In genomic region chr14:51081035-51081434, GRCm38 (mm10) we compare ENCODE assay signal across 25 mouse cellular contexts. TPM values are rescaled to one million over a fixed set of nuclear protein-coding genes. Genes with fewer than 3 reads are reported as not detected.
"Had no signal": no experiment of that assay in that cellular context is flagged by ENCODE, and none has a peak within 500 bp of the region (broad histone marks: within the 10 kb centered on the region; RNA-seq: fewer than 3 reads in every experiment).

No protein-coding gene starts in this region.

- H3K27ac ChIP-seq: kidney, embryonic 15.5 days; liver, embryonic 14.5 days had no signal

- H3K4me2 ChIP-seq: kidney, embryonic 15.5 days; midbrain, embryonic 11.5 days had no signal

- H3K9ac ChIP-seq: kidney, embryonic 15.5 days; liver, embryonic 14.5 days had no signal

- H3K9me3 ChIP-seq: kidney, embryonic 15.5 days had no signal

- H3K36me3 ChIP-seq: kidney, embryonic 15.5 days had no signal

- H3K4me3 ChIP-seq: kidney, embryonic 15.5 days had no signal

- DNase-seq: kidney, adult 11 months; kidney, adult 8-10 months; kidney, postnatal 10 days; kidney, postnatal 36 days; lung, adult 2 months; lung, postnatal 14 days; lung, postnatal 4 days; midbrain, embryonic 14.5 days; thymus, adult 2 months; thymus, postnatal 14 days had no signal

RNA-seq across cellular contexts. Expression of gene Olfr750, which starts 6.8 kb away (rescaled TPM):
- total RNA-seq: layer of hippocampus, adult 8-10 months; layer of hippocampus, postnatal 10 days; left cerebral cortex, postnatal 36 days; megakaryocyte progenitor cell, adult 5-6 weeks; megakaryocyte-erythroid progenitor cell, adult 5-6 weeks; midbrain, postnatal 0 days had no signal
- polyA plus RNA-seq: kidney, embryonic 15.5 days; limb, embryonic 11.5 days; limb, embryonic 14.5 days; liver, embryonic 14.5 days; lung, embryonic 16.5 days; midbrain, embryonic 11.5 days; midbrain, embryonic 14.5 days; neural tube, embryonic 11.5 days; neural tube, embryonic 14.5 days; stomach, embryonic 14.5 days had no signal

RNA-seq across cellular contexts. Expression of gene Rnase4, which starts 9.8 kb away (rescaled TPM):
- total RNA-seq: megakaryocyte-erythroid progenitor cell, adult 5-6 weeks had no signal

RNA-seq across cellular contexts. Expression of gene Ang, which starts 9.9 kb away (rescaled TPM):
- total RNA-seq: megakaryocyte-erythroid progenitor cell, adult 5-6 weeks had no signal

RNA-seq across cellular contexts. Expression of gene Rnase12, which starts 23.6 kb away (rescaled TPM):
- total RNA-seq: layer of hippocampus, adult 8-10 months; layer of hippocampus, postnatal 10 days; left cerebral cortex, postnatal 36 days; midbrain, postnatal 0 days had no signal
- polyA plus RNA-seq: limb, embryonic 11.5 days; lung, adult 2 months; lung, embryonic 16.5 days; midbrain, embryonic 11.5 days; midbrain, postnatal 0 days; neural tube, embryonic 11.5 days; neural tube, embryonic 14.5 days had no signal

RNA-seq across cellular contexts. Expression of gene Rnase11, which starts 31.1 kb away (rescaled TPM):
- total RNA-seq: layer of hippocampus, adult 8-10 months; layer of hippocampus, postnatal 10 days; left cerebral cortex, postnatal 36 days; megakaryocyte progenitor cell, adult 5-6 weeks; megakaryocyte-erythroid progenitor cell, adult 5-6 weeks; midbrain, postnatal 0 days had no signal
- polyA plus RNA-seq: limb, embryonic 11.5 days; limb, embryonic 14.5 days; liver, embryonic 14.5 days; lung, adult 2 months; lung, embryonic 16.5 days; midbrain, embryonic 11.5 days; midbrain, embryonic 14.5 days; midbrain, postnatal 0 days; neural tube, embryonic 11.5 days; neural tube, embryonic 14.5 days; stomach, embryonic 14.5 days; thymus, adult 2 months had no signal
